Mouse (Mus musculus) yolk sac, embryonic 10.5 days (tissue): ENCODE measurements around the gene Pgf.

ENCODE experiments used
- DNase-seq: peaks from one replicate; pipeline ENCODE4 v3.0.0-alpha.2; 2017; ENCODE audit warnings: low spot score

The Pgf gene

DNA sequence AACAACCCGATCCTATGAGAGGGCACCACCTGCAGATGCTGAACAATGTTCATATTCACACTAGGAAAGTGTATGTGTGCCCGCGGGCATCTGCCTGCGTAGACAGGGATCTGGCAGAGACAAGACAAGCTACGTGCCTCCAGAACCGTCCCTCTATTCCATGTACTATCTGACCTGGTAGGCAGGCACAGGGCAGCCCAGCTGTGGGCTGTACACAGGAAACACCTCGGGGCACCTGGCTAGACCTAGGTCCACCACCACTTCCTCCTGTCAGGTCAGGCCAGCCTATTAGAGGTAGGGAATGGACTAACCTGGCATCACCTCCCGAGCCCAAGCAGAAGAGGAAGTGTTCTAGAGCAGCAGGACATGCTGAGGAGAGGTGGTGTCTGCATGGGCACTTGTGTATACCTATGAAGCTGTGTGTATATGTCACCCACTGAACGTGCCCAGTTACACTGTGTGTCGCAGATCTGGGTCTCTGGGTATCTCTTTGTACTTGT is at the start of gene Pgf:
Gene Pgf (minus strand): TSS at position 51 of the 500 bp plus-strand sequence.
- no peak for DNase-seq

DNA sequence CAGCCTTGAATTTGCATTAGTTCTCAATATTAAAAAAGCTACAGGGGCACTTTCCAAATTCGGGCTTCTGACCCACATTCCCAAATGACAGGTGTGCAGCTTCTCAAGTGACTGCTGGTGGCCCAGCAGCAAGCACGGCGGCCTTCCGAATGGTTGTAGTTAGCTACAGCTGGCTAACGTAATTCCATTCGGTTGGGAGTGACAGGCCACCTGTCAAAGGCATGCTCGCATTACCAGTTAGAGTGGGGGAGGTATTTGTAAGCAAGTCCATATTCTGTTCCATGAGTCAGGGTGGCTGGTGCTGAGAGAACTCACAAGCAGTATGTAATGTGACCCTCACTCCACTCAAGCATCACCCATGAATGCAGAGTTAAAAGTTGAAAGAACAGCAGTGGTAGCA is 49.6 kb upstream of the Pgf start:
- DNase-seq: no peak

DNA sequence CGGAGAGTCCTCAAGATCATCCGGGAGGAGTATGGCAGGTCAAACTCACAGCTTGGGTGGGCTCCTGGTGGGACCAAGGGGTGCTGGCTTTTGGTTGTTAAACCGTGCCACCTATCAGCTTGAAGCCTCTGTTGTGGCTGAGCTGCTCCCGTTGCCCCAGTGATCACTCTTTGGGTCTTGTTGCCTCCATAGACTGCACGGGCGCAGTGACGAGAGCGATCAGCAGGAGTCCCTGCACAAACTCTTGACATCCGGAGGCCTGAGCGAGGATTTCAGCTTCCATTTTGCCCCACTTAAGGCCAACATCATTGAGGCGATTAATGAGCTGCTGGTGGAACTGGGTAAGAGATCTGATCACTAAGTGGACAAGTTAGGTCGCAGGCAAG is 42.3 kb upstream of the Pgf start:
- DNase-seq: no peak

DNA sequence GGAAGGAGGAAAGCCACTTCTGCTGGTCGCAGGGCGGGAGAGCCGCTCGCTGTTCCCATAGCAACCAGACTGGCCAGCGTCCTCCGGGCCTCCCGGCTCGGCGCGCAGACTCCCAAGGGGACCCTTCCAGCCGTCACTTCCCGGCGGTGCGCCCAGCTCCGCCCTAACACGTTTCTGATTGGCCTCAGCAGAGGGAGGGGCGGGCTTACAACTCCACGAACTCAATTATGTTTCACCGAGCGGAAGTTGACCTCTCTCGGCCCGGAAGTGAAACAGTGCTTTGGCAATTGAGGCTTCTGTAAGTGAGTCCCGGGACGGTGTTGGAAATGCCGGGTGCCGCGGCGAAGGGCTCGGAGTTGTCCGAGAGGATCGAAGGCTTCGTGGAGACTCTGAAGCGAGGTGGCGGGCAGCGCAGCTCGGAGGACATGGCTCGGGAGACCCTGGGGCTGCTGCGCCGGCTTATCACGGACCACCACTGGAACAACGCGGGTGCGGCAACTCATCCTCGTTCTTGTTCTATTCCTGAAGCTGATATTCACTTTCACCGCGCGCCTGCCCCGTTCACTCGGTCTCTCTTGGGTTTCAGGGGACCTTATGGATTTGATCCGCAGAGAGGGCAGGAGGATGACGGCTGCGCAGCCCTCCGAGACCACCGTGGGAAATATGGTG is 41.8 kb upstream of the Pgf start, which contains the start of gene Eif2b2:
Gene Eif2b2 (plus strand): TSS at position 246 of the 669 bp plus-strand sequence.
- peak; percentile 98 for DNase-seq

DNA sequence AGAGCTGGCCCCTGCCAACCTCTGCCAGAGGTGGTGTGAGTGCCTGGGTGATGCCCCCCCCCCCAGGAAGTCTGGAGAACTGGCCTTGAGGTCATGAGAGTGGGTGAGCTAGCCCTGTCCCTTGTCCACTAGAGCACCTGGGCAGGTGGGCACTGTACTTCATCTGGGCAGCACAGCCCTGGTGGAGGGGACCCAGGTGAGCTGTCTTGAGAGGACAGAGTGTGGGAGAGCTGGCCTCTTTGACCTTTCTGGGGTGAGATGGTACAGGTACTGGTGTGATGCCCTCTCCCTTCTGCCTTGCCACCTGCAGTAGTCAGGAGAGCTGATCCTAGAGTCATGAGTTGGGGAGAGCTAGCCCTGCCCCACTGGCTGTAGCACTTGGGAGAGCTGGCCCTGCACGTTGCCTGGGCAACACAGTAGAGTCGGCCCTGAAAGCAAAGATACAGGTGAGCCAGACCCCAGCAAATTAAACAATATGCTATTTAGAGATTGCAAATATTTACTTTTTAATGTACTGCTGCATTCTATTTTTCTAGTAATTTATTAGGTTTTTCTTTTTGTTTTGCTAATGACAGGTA is 40.2 kb upstream of the Pgf start:
- no peak for DNase-seq

DNA sequence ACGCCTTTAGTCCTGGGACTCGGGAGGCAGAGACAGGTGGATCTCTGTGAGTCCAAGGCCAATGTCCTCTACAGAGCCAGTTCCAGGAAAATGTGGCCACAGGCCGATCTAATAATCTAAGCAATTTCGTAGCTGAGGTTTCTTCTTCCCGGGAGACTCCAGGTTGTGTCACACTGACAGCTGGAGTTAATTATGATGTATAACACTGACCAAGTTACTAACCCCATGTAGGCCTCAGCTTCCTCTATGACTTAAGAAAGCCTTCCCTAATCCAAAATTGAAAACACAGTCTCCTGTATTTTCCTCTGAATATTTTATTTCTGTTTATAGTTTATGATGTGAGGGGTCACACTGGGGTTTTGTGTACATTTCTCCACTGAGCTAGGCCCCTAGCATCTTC is 37.4 kb upstream of the Pgf start:
- no peak for DNase-seq

DNA sequence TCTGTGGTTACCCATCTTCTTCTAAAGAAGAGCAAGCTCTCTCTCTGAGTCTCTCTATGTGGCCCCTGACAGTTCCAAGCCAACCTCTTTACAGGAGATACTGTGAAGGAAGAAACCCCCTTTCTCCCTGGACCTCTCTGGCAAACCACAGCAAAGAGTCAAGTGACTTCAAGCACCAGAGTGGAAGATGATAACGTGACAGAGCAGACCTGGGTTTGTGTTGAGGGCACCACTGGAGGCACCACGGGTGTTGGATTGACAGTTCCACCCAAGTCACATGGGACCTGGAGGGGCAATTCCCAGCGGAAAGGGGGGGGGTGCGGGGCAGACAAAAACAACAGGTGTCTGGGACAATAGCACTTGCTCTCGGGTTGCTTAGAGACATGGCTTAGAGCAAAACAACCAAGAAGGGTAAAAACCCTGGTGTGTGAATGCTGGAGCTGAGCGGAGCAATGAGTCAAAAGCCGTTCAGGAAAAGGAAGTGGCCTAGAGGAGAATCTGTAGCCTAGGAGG is 31.2 kb upstream of the Pgf start:
- DNase-seq: no peak

DNA sequence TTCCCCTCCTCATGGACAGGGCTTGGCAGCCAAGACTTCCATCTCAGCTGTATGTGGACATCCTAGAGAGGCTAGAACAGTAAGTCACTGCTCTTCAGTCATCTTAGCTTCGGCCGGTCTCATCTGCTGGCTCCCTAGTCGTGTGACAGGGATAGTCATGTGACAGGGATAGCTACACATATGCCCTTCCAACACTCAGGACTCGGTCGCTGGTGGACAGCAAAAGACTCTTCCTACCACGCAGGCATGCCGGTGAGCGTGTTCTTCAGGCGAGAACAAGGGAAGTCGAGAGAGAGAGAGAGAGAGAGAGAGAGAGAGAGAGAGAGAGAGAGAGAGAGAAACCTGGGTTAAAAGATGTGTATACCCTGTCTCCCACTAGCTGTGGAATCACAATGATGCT is 27.8 kb upstream of the Pgf start:
- DNase-seq: no peak

DNA sequence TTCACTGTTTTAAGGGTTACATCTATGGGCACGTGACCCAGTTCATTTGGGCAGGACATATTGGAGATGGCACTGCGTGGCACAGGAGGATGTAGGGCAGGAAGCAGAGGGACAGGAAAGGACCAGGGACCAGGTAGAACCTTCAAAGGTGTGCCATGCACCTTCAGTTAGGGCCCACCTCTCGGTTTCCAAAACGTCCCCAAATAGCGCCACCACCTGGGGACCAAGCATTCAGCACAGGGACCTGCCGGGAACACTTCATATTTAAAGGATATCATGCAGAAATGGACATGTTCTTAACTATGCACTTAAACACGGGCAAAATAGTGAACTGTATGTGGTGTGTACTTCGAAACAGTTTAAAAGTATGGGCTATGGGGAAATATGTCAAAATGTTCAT is 26.5 kb upstream of the Pgf start:
- no peak for DNase-seq

DNA sequence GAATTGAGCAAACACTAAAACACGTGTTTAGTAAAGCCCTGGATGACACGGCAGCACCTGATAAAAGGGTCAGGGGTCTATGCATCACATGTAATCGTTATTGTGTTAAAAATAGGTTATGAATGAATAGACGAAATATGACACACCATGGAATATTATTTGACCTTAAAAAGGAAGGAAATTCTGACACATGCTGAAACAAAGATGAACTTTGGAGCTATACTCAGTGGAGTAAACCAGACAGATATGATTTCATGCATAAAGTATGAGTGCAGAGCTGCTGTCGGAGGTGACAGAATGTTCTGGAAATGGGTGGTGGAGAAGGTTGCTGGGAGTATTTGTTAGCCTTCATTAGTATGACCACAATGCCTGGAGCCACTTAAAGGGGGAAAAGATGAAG is 26.1 kb upstream of the Pgf start:
- DNase-seq: no peak

DNA sequence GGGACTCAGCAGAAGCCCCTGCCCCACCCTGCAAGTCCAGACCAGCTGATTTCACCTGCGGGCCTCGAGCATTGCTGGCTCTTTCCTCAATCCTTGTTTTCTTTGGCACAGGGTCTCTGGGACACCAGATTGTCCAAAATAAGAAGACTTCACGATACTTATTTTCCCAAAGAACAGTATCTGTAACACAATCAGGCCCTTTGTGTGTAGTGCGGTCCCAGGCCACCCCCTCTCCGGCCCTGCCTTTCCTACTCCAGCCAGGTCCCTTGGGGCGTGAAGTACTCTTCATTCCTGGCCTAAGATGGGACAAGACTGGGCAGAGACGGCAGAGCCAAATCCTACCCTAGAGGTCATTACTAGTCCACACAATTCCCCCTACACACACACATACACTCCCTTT is 24.6 kb upstream of the Pgf start:
- no peak for DNase-seq

DNA sequence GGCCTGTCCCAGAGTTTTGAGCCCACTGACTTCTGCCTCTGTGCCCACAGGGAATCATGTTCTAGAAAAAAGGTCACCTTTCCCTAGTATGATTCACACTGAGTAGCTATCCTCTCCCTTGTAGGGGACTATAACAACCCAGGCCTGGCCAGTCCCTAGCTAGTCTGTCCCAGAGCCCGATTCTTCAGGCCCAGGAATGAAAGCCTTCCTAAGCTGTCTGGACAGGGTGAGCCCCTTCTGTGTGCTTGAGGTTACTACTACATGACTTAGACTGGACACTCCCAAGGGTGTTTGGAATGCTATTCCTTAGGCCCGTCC is 24.2 kb upstream of the Pgf start:
- no peak for DNase-seq

DNA sequence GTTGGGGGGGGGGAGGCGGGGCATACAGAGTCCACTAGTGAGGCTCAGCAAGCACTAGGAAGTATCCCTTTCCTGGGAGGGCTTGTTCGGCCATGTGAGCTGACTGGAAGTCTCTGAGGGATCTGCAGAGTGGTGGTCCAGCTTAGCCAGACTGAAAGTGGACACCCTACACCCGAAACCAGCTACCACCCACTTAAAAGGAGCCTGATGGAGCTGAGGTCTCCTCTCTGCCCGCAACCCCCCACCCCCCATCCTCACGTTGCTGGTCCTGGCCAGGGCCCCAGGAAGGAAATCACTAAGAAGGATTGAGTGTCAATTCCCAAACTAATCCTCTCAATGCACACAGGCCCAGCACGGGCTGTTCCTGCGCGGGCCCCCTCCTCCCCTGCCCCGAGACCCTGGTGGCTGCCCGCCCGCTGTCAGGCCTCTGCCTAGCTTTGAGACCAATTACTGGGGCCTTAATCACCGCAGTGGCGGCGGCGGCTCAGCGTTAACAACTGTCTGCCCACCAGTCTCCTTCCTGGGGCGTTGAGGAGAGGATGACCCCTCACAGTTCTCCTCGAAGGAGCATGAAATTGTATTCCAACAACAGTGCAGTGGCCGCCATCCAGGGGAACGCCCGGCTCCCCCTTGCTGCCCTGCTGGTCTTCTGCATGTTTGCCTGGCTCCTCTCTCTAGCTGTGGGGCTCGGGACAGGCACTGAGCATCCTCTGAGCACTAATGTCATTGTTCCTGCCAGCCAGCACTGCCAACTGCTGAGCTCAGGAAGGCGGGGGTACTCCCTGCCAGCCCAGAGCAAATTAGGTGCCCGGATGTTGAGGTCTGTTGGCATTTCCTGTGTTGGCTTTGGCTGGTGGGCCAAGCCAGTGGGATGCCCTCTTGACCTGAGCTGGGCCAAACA is 23.6 kb upstream of the Pgf start:
- no peak for DNase-seq

DNA sequence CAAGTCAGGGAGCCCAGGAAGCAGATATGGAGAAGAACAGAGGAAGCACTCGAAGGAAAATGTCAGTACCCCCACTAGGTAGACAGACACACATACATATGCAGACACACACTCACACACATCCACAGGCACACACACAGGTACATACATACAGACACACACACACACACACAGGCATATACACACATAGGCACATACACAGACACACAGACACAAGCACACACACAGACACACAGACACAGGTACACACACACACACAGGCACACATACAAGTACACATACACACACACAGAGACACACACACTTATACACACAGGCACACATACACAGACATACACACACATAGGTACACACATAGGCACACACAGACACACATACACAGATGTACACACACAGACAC is 22.4 kb upstream of the Pgf start:
- DNase-seq: no peak

DNA sequence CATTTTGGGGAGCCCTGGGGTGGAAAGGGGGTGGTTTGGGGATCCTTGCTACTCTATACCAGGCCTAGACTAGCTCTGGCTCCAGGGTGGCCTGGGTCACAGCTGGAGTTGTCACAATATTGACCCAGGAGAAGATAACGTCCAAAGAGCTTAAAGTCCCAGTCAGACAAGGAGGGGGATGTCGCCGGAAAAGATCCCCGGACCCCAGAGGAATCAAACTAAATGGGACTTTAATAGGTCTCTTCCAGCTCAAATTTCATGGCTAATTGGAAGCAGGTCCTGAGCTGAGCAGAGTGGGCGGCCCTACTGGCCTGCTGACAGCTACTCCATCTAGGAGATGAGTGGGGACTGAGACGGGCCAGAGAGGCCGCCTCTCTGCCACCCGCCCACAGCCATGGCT is 20.3 kb upstream of the Pgf start:
- DNase-seq: no peak

DNA sequence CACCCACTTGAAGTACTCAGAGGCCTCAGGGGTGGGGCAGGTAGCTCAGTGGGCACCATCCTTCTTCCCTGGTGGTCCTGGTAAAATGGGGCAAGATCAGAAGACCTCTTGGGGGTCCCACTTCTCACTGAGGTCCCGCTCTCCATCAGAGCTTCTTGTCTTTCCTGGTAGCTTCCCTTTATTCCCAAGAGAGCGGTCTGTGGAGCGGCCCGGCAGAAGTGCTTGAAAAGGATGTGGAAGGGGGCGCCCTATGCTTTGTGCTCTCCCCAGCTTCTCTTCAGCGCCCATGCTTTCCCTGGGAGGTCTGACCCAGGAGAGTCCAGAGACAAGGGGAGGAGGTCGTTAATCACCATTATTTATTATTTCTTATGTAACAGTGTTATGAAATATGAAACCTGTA is 19.8 kb upstream of the Pgf start:
- no peak for DNase-seq

DNA sequence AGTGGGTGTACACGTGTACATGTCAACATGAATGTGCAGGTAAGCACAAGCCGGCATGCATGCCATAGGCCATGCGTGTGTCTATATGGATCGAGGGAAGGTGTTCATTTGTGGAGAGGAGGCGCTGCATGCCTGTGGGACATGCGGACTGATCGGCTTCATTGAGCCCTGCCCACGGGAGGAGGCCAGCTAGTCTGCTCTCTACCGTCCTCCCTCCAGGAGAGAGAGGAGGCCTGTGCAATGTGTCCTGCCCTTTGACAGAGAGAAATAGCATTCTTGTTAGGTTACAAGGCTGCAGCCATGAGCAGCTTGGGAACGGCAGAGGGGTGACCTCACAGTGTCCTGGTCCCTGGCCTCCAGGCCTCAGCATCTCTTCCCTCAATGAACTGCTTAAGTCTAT is 18.6 kb upstream of the Pgf start:
- DNase-seq: no peak

DNA sequence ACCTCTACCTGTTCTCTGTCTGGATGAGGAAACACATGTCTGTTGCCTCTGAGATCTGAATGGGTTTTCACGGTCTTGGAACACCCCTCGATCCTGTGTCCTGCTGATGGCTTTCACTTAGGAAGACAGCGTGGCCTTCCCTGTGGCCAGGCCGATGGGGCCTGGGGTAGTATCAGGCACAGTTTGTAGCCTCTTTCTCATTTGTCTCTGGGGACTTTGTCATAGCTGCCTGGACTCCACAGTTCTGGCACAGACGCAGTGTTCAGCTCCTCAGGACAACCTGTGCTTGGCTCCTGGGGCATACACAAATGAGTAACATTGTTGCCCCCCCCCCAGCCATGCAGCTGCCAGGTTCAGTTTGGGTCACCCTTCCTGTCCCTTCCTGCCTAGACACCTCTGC is 17.5 kb upstream of the Pgf start:
- DNase-seq: no peak

DNA sequence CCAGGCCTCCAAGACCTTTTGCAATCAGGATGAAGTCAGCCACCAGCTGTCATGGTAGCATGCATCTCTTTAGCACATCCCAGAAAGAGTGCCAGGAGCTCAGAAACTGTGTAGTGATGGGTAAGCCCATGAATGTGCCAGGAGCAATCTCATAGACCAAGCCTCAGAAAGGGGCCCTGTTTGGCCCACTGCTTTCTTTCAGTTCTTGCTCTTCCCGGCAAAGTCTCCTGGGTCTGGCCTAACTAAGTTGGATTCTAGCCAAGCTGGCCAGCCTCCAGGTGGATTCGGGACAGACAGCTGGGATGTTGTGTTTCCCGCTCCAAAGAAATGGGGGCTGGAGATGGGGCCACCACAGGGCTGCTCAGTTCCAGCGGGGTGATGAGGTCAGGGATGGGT is 17.0 kb upstream of the Pgf start:
- DNase-seq: no peak

DNA sequence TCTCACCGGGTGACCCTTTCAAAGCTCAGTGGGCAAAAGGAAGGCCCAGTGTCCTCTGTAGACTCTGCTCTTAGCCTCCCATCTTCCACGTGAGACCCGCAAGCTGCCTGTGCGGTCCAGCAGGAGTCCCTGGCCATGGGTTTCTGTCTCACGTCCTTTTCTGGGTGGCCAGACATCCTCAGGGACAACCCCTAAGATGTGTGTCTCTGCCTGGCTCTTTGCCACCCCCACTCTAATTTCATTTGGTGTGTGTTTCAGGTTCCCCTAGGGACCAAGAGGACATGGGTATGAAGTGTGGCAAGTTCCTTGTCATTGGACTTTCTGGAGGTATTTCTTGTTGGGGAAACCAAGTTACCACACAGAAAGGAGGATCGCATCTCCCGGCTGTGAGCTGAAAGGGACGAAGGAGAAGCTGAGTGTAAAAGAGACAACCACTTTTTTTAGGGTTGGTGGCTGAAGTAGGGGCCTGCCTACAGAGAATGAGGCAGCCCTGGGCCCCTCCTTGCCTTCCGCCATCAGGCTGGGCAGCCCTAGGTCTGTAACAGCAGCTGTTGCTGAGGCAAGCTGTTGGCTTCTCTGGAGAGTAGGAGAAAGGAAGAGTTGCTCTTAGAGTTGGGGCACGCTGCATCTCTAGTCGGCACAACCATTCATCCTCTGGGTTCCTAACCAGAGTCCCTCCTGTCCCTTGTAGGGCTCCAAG is 16.5 kb upstream of the Pgf start:
- DNase-seq: no peak

DNA sequence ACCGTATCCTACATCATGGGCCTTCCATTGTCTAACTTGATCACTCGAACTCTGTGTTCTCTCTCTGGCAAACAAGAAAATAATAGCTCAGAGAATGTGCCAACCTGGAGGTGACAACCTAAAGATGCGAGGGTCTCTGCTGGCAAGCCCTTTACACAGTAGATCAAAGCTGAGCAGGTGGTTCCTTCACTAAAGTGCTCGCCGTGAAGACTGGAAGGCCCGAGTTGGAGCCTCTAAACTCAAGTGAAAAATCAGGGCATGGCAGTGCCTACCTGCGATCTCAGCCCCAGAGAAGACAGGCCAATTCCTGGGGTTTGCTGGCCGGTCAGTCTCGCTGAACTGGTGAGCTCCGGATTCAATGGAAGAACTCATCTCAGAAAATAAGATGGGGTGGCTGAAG is 15.6 kb upstream of the Pgf start:
- no peak for DNase-seq

DNA sequence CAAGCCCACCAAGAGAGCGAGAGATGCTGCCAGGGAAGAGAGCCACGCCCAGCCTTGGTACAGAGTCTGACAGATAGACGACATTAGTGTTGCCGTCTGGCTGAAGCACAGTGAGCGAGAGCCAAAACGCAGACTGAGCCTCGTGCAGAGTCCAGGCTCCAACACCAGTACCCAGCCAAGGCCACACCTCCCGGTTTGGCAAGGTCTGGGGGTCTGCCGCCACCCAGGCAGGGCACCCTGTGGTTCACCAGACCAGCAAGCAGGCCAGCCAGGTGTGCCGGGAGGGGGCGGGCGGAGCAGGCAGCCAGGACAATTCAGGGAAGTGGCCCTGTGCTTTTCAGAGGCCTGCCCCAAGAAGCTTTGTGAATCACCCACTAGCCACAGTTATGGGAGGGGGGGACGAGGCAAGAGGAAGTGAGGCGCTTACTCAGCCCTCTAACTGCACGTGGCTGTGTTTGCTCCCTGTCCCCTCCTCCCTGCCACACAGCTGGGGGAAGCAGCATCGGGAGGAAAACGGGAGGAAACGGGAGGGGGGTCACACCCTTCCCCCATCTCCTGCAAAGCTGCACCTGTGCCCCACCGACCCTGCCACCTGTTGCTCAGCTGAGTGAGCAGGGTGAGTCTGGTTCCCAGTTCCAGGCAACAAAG is 15.0 kb upstream of the Pgf start:
- DNase-seq: no peak
